23 mouse cellular contexts compared by ENCODE assay signal in genomic region chr10:30326861-30327260, GRCm38 (mm10).
DNase-seq lines count a peak whose midpoint lies in the region; ATAC-seq and TF ChIP-seq lines count a peak whose summit lies in the region.
"Had no signal": no experiment of that assay in that cellular context is flagged by ENCODE, and none has a peak within 500 bp of the region (broad histone marks: within the 10 kb centered on the region; RNA-seq: fewer than 3 reads in every experiment).

No protein-coding gene starts in this region.

- no peak overlapping the region for H3K4me2 ChIP-seq in forebrain, embryonic 16.5 days (ENCODE audit: low read length)
- no peak overlapping the region for H3K4me2 ChIP-seq in forebrain, embryonic 15.5 days (replicated peaks)
- H3K4me2 ChIP-seq in kidney, embryonic 15.5 days, result no peak overlapping the region
- H3K4me2 ChIP-seq in limb, embryonic 12.5 days, result no peak overlapping the region
- H3K4me2 ChIP-seq: embryonic facial prominence, embryonic 12.5 days; embryonic facial prominence, embryonic 15.5 days; heart, embryonic 11.5 days; hindbrain, embryonic 13.5 days had no signal

- H3K27ac ChIP-seq in forebrain, embryonic 16.5 days (ENCODE audit: low read length), result no peak overlapping the region
- no peak overlapping the region for H3K27ac ChIP-seq in forebrain, embryonic 15.5 days (replicated peaks)
- peak overlapping the region; percentile 41; the same call in 1 of the 2 replicates for H3K27ac ChIP-seq in kidney, embryonic 15.5 days
- peak overlapping the region; percentile 58 for H3K27ac ChIP-seq in limb, embryonic 10.5 days
- H3K27ac ChIP-seq in limb, embryonic 12.5 days, result 0 out of 2 replicates have a peak overlapping the region, but pooled peaks have one; percentile 29
- no peak overlapping the region for H3K27ac ChIP-seq in thymus, adult 2 months (ENCODE audit: control insufficient read depth, insufficient read depth, low read length)
- H3K27ac ChIP-seq: embryonic facial prominence, embryonic 12.5 days; embryonic facial prominence, embryonic 15.5 days; gastrocnemius, adult 2 months; hindbrain, embryonic 13.5 days had no signal

- H3K36me3 ChIP-seq in forebrain, embryonic 16.5 days (ENCODE audit: control insufficient read depth, insufficient read depth), result no peaks in the 10 kb centered on the region
- H3K36me3 ChIP-seq in forebrain, embryonic 15.5 days, result no peaks in the 10 kb centered on the region
- H3K36me3 ChIP-seq in kidney, embryonic 15.5 days, result no peaks in the 10 kb centered on the region
- no peaks in the 10 kb centered on the region for H3K36me3 ChIP-seq in limb, embryonic 10.5 days
- H3K36me3 ChIP-seq in limb, embryonic 12.5 days, result no peaks in the 10 kb centered on the region
- no peaks in the 10 kb centered on the region for H3K36me3 ChIP-seq in thymus, adult 2 months (ENCODE audit: control insufficient read depth, insufficient read depth, low read length)
- H3K36me3 ChIP-seq: embryonic facial prominence, embryonic 12.5 days; embryonic facial prominence, embryonic 15.5 days; hindbrain, embryonic 13.5 days had no signal

- H3K27me3 ChIP-seq in forebrain, embryonic 16.5 days (replicated peaks; ENCODE audit: control insufficient read depth, insufficient read depth, low read length), result no peaks in the 10 kb centered on the region
- no peaks in the 10 kb centered on the region for H3K27me3 ChIP-seq in forebrain, embryonic 15.5 days
- no peaks in the 10 kb centered on the region for H3K27me3 ChIP-seq in kidney, embryonic 15.5 days
- H3K27me3 ChIP-seq in limb, embryonic 10.5 days (ENCODE audit: low read depth, poor library complexity, severe bottlenecking), result no peaks in the 10 kb centered on the region
- H3K27me3 ChIP-seq in limb, embryonic 12.5 days, result no peaks in the 10 kb centered on the region
- H3K27me3 ChIP-seq in thymus, adult 2 months (ENCODE audit: control insufficient read depth, insufficient read depth, low read length), result no peaks in the 10 kb centered on the region
- H3K27me3 ChIP-seq: embryonic facial prominence, embryonic 12.5 days; embryonic facial prominence, embryonic 15.5 days; hindbrain, embryonic 13.5 days had no signal

- WGBS in forebrain, embryonic 16.5 days, result 17% methylated on average over 1 of the region's 1 CpGs
- 15% methylated on average over 1 of the region's 1 CpGs for WGBS in forebrain, embryonic 15.5 days
- 59% methylated on average over 1 of the region's 1 CpGs for WGBS in kidney, embryonic 15.5 days
- 79% methylated on average over 1 of the region's 1 CpGs for WGBS in limb, embryonic 10.5 days
- WGBS in limb, embryonic 12.5 days, result 67% methylated on average over 1 of the region's 1 CpGs
- 85% methylated on average over 1 of the region's 1 CpGs for WGBS in thymus, adult 2 months

- H3K4me1 ChIP-seq in forebrain, embryonic 16.5 days (replicated peaks; ENCODE audit: control insufficient read depth, insufficient read depth, low read length), result peaks cover 3% of the 10 kb centered on the region
- peaks cover 12% of the 10 kb centered on the region; the same call in 1 of the 2 replicates for H3K4me1 ChIP-seq in forebrain, embryonic 15.5 days
- H3K4me1 ChIP-seq in kidney, embryonic 15.5 days, result peaks cover 22% of the 10 kb centered on the region
- H3K4me1 ChIP-seq in limb, embryonic 10.5 days, result peaks cover 32% of the 10 kb centered on the region
- peaks cover 25% of the 10 kb centered on the region for H3K4me1 ChIP-seq in limb, embryonic 12.5 days (replicated peaks)
- H3K4me1 ChIP-seq in thymus, adult 2 months (replicated peaks; ENCODE audit: control insufficient read depth, insufficient read depth, low read length), result no peaks in the 10 kb centered on the region
- H3K4me1 ChIP-seq: embryonic facial prominence, embryonic 15.5 days had no signal

- H3K9me3 ChIP-seq in forebrain, embryonic 16.5 days (ENCODE audit: control insufficient read depth, low read length), result no peaks in the 10 kb centered on the region
- H3K9me3 ChIP-seq in forebrain, embryonic 15.5 days, result no peaks in the 10 kb centered on the region
- no peaks in the 10 kb centered on the region for H3K9me3 ChIP-seq in kidney, embryonic 15.5 days (replicated peaks)
- H3K9me3 ChIP-seq in limb, embryonic 10.5 days (replicated peaks), result no peaks in the 10 kb centered on the region
- no peaks in the 10 kb centered on the region for H3K9me3 ChIP-seq in limb, embryonic 12.5 days
- H3K9me3 ChIP-seq: embryonic facial prominence, embryonic 12.5 days; embryonic facial prominence, embryonic 15.5 days; hindbrain, embryonic 13.5 days had no signal

- TF ChIP-seq POLR2A in thymus, adult 2 months (IDR thresholded peaks at IDR 0.05; ENCODE audit: control insufficient read depth, extremely low read depth, insufficient read depth, low read length, poor library complexity), result no peak

- no peak for DNase-seq in kidney, postnatal 14 days
- DNase-seq in limb, embryonic 10.5 days (ENCODE audit: low spot score), result no peak
- no peak for DNase-seq in thymus, adult 2 months
- DNase-seq in right cerebral cortex, adult 2 months (ENCODE audit: low spot score in 2 of 2), result no peak
- DNase-seq: adrenal gland, adult 2 months; adrenal gland, postnatal 14 days; cerebellum, adult 11 months; cerebellum, adult 2 months; cerebellum, adult 9-11 months; cerebellum, postnatal 25 days; forebrain, postnatal 0 days; gastrocnemius, adult 2 months; gastrocnemius, postnatal 14 days; heart, adult 11 months had no signal

- no peak overlapping the region for H3K9ac ChIP-seq in forebrain, embryonic 16.5 days (replicated peaks; ENCODE audit: low read depth, low read length)
- H3K9ac ChIP-seq in forebrain, embryonic 15.5 days (replicated peaks), result no peak overlapping the region
- H3K9ac ChIP-seq in kidney, embryonic 15.5 days, result no peak overlapping the region
- no peak overlapping the region for H3K9ac ChIP-seq in limb, embryonic 12.5 days (replicated peaks)
- H3K9ac ChIP-seq: embryonic facial prominence, embryonic 12.5 days; embryonic facial prominence, embryonic 15.5 days; forebrain, postnatal 0 days; hindbrain, embryonic 13.5 days had no signal

- no peak for TF ChIP-seq CTCF in thymus, adult 2 months (IDR thresholded peaks at IDR 0.05; ENCODE audit: borderline replicate concordance, control insufficient read depth, extremely low read depth, insufficient read depth, low read length, poor library complexity)

- no peak overlapping the region for H3K4me3 ChIP-seq in forebrain, embryonic 16.5 days (replicated peaks; ENCODE audit: low read length)
- no peak overlapping the region for H3K4me3 ChIP-seq in forebrain, embryonic 15.5 days
- no peak overlapping the region for H3K4me3 ChIP-seq in kidney, embryonic 15.5 days (replicated peaks)
- no peak overlapping the region for H3K4me3 ChIP-seq in limb, embryonic 10.5 days
- H3K4me3 ChIP-seq in limb, embryonic 12.5 days (replicated peaks), result no peak overlapping the region
- no peak overlapping the region for H3K4me3 ChIP-seq in thymus, adult 2 months (ENCODE audit: control insufficient read depth, insufficient read depth, low read length)
- H3K4me3 ChIP-seq: embryonic facial prominence, embryonic 12.5 days; embryonic facial prominence, embryonic 15.5 days; gastrocnemius, adult 2 months; hindbrain, embryonic 13.5 days had no signal

- 0 out of 2 replicates have a peak, but pooled peaks have one; percentile 33 for ATAC-seq in forebrain, embryonic 16.5 days
- no peak for ATAC-seq in forebrain, embryonic 15.5 days (replicated peaks)
- no peak for ATAC-seq in kidney, embryonic 15.5 days (replicated peaks; ENCODE audit: low FRiP score)
- ATAC-seq in limb, embryonic 12.5 days (ENCODE audit: insufficient number of reproducible peaks, insufficient read depth, low FRiP score, low TSS enrichment, low read depth), result no peak
- ATAC-seq: CD4-positive, CD25-positive, alpha-beta regulatory T cell, adult 4 months; forebrain, postnatal 0 days had no signal

Comparison
In these comparisons a context has a peak if more than half of its experiments do, and no peak if none do; other contexts are left out.
1. H3K27ac ChIP-seq: peak in kidney, embryonic 15.5 days (single experiment), limb, embryonic 10.5 days (single experiment) and limb, embryonic 12.5 days (single experiment); none in forebrain, embryonic 16.5 days (single experiment), forebrain, embryonic 15.5 days (single experiment) and thymus, adult 2 months (single experiment).